Mouse (Mus musculus) right cerebral cortex, adult 2 months (tissue): ENCODE measurements around the gene BC024978.

Experiments used
- DNase-seq, 2 experiments: peaks; one replicate each; pipeline ENCODE4 v3.0.0; 2021 to 2022; ENCODE audit warnings: low spot score in 2 of 2

BC024978 gene

GRCm38 (mm10) chr7:27195681-27196611, at the start of gene BC024978, which contains the start of gene Snrpa:
Gene BC024978 (plus strand): TSS chr7:27195781.
Gene Snrpa (minus strand): TSS chr7:27196271.
- DNase-seq: peak; percentile 97 to 98

DNA sequence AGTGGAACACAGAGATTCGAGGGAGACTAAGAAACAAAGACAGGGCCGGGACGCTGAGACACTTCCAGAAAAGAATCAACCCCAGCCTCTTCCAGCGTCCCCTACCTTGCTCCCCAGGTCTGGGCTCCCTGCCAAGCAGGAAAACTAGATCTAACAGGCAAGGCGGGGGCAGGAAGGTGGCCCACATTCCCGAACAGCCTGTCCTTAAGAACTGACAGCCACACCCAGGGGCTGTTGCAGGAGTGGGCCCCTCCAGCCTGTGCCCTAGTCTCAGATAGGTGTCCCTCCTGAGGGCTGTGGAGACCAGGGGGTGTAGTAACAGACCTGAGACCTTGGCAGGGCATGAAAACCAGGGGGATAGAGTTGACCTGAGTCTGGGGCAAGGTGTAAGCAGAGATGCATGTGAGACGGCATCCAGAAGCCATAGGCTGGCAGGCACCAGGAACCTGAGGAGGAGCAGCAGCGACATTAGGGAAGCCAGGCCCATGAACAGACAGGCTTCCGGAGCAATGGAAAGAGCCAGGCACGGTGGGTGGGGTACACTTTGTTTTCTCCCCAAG, 42.3 kb upstream of the BC024978 start, which contains the start of gene Cyp2t4:
TSS of gene Cyp2t4 (plus strand) at position 510 of the 560 bp plus-strand sequence.
- peak in 1 of 2 experiments; percentile 30 for DNase-seq

GRCm38 (mm10) chr7:27156005-27156404, 39.6 kb upstream of the BC024978 start:
- DNase-seq: peak in 1 of 2 experiments; percentile 69

DNA sequence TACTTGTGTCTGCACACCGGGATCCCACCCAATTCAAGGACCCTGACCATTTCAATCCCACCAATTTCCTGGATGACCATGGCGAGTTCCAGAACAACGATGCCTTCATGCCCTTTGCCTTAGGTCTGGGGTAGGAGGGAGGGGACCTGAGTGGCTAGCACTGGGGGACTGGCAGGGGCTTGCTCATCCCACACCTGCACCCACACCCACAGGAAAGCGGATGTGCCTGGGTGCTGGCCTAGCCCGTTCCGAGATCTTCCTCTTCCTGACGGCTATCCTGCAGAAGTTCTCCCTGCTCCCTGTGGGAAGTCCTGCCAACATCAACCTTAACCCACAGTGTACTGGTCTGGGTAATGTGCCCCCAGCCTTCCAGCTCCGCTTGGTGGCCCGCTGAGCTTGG, 37.4 kb upstream of the BC024978 start:
- DNase-seq: no peak

- DNase-seq: no peak
Measured at GRCm38 (mm10) chr7:27159256-27159655, 36.3 kb upstream of the BC024978 start.

GRCm38 (mm10) chr7:27159882-27160281, 35.7 kb upstream of the BC024978 start:
- DNase-seq: peak; percentile 85 to 91

DNA sequence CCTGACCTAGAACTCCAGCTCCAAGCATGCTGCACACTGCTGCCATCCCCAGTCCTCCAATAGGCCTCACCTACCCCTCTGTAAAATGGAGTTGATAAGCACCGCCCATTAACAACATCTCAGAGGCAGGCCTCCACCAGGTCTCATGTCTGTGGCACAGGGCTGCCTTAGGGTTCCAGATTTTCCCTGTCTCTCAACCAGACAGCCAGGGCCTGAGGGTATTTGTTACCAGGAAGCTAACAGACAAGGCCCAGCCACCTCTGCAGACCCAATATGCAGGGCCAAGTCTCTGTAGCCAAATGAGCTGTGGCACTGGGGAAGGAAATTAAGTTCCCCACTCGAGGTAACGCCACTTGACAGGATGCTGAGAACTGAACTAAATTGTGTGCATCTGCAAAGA, 34.7 kb upstream of the BC024978 start:
- no peak for DNase-seq

DNA sequence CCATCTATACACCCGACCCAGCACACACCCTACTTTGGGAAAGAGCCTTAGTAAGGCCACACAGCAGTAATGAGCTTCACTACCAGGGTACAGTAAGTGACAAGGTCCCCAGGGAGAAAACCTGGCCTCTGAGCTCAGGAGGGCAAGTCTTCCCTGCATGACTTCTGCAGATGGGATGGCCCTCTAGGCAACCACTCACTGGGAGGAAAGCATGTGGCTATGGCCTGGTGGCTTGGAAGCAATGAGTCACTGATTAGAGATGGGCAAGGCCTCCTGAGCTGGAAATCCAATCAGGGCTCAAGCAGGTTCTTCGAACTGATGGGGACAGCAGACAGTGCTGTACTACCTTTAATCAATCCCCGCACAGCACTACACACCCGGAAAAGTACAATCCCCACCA, 33.8 kb upstream of the BC024978 start:
- no peak for DNase-seq

GRCm38 (mm10) chr7:27162780-27163449, 32.7 kb upstream of the BC024978 start:
- DNase-seq: no peak

- DNase-seq: no peak
Measured at GRCm38 (mm10) chr7:27163450-27163805, 32.2 kb upstream of the BC024978 start.

DNA sequence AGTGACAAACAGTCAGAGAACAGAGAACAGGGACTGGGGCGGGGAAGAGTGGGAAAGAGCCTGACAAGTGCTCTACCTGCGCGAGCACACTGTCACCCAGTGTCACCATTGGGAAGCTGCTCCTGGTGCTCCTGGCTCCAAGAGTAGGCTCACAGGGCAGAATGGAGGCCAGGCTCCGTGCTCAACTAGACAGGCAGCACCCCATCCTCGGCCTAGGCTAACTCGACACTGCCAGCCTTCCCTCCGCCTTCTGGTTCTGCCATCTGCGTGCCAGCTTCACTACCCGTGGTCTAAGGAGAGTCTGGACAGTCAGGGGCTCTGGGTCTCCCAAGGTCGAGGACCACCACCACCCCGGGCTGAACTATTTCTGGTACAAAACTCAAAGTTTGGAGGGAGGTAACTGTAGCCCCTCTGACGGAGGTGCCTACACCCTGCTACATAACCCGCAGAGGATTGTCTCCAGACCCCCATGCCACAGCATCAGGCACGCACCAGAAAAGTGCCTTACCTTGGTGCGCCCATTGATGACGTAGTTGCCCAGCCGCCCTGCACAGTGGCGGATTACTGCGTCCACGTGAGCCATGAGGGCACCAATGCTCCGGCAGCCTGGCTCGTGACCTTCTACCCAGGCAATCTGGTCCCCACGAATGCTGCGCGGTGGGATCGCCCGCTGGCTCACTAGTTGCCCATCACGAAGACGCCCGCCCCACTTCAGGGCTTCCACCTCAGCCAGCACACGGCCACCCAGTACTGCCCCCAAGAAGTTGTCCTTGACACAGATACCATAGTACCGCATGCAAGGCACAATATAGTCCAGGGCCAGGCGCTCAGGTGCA, 31.3 kb upstream of the BC024978 start:
- no peak for DNase-seq

- no peak for DNase-seq
Measured at GRCm38 (mm10) chr7:27165007-27165655, 30.4 kb upstream of the BC024978 start.

DNA sequence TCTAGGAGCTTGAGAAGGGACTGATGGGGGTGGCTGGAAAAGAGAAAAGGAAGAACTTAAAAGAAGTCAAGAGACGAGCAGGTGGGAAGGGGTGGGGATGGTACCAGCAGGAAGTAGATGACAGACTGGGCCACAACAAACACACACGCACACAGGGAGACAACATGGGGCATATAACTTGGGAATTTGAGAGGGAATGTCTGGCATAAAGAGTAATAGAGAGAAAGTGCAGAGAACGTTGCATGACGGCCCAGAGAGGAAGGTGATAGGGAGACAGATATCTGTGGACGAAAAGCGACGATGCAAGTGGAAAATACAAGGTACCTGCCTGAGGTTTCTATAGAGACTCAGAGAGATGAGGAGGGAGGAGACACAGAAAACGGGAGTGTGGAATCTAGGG, 29.9 kb upstream of the BC024978 start:
- no peak for DNase-seq

DNA sequence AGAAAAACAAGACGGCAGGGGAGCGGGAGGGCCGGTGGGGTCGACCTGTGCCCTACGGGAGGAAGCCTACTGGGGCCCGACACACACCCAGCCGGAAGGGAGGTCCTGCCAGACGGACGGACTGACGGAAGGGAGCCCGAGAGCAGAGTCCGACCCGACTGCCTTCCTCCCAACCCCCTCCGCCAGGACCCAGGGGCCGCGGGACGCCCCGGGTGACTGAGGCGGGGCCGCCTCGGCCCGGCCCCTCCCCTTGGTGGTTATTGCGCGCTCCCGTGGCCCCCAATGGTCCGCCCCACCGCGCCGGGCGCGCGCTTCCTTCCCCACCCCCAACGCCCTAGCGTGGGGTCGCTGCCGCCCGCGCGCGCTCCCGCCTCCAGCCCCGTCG, 29.4 kb upstream of the BC024978 start:
- DNase-seq: peak in 1 of 2 experiments; percentile 66

DNA sequence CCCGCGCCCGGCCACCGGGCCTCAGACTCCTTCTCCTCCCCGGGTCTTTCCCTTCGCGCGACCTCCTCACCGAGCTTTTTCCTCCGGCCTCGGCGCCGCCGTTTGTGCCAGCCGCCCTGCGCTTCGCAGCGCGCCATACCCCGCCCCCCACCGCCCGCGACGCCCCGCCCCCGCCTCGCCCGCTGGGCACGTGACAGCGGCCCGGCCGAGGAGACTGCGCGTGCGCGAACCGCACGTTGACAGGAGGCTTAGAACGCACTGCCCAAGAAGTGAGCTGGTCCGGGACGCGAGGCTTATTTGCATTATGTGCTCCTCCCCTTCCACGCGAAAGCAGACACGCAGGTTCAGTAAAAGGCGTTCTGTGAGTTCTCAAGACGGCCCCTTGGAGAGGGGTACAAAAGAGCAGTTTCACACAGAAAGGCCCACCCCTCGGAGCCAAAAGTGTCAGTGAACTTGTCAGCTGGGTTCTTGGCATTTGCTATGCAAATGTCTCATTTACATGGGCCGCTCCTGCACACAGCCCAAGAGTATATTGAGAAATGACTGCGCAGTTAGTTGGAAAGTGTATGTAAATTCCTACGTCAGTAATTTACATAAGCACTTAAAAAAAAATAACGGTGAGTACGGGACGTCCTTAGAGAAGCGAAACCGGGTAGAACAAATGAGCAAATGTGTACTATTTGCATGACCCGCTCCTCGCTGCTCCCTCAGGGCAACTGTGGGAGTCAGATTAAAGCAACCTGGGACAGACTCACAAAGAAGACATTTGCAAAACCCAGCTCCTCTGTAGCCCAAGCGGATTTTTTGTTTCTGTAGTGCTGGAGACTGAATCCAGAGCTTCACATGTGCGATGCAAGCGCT, 28.7 kb upstream of the BC024978 start, which contains the start of gene Egln2:
TSS of gene Egln2 (minus strand) at position 189 of the 861 bp plus-strand sequence.
- peak; percentile 93 to 94 for DNase-seq

GRCm38 (mm10) chr7:27167475-27168094, 28.0 kb upstream of the BC024978 start:
- no peak for DNase-seq

- no peak for DNase-seq
Measured at GRCm38 (mm10) chr7:27168371-27168770, 27.2 kb upstream of the BC024978 start.

DNA sequence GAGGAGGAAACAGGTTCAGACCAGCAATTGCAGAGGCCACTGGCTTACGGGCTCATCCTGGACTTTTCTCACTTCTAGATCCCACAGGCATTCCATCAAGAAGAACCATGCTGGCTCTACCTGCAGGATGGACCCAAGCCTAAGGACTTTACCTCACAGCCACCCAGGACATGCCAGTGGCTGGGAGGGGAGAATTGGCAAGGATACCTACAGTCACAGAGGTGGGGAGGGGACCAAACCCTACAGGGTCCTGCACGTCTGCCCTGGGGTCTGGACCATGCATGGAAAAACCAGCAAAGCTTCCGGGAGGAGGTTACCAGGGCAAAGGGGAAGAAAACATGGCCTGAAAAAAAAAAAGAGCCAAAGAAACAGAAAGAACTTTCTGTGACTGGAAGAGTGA, 24.6 kb upstream of the BC024978 start:
- no peak for DNase-seq

GRCm38 (mm10) chr7:27174496-27174895, 21.1 kb upstream of the BC024978 start:
- DNase-seq: no peak
